Mouse (Mus musculus) WW6 (cell line): ENCODE results near the gene Ppm1e.
A peak's percentile ranks its signal among the peaks of the same experiment; 100 is the strongest.
"Not testable (repeated sequence)": the region's sequence is repeated elsewhere in the genome, so short reads cannot be mapped to it uniquely, and the experiment has no call there.

Source experiments
- DNase-seq: peaks from one replicate; pipeline ENCODE4 v3.0.0-alpha.2; 2013; ENCODE audit warnings: low read depth, low spot score

The Ppm1e gene

GRCm38 (mm10) chr11:87309329-87310074 is 49.3 kb downstream of the Ppm1e start:
- DNase-seq, result no peak

- no peak for DNase-seq
Measured at GRCm38 (mm10) chr11:87299066-87299465, 59.8 kb downstream of the Ppm1e start.

- no peak for DNase-seq
Measured at GRCm38 (mm10) chr11:87296467-87296866, 62.4 kb downstream of the Ppm1e start.

- no peak for DNase-seq
Measured at GRCm38 (mm10) chr11:87295636-87296035, 63.2 kb downstream of the Ppm1e start.

GRCm38 (mm10) chr11:87289313-87289712 is 69.5 kb downstream of the Ppm1e start:
- DNase-seq, result no peak

- DNase-seq, result no peak
Measured at GRCm38 (mm10) chr11:87286194-87286593, 72.6 kb downstream of the Ppm1e start.

GRCm38 (mm10) chr11:87281907-87282475 is 76.8 kb downstream of the Ppm1e start:
- no peak for DNase-seq

GRCm38 (mm10) chr11:87279461-87279860 is 79.4 kb downstream of the Ppm1e start:
- no peak for DNase-seq

- DNase-seq, result no peak
Measured at GRCm38 (mm10) chr11:87278807-87279206, 80.0 kb downstream of the Ppm1e start.

GRCm38 (mm10) chr11:87276240-87276985 is 82.4 kb downstream of the Ppm1e start:
- DNase-seq, result no peak

GRCm38 (mm10) chr11:87275420-87276048 is 83.3 kb downstream of the Ppm1e start:
- DNase-seq, result no peak

- DNase-seq, result no peak
Measured at GRCm38 (mm10) chr11:87272725-87273124, 86.1 kb downstream of the Ppm1e start.

- no peak for DNase-seq
Measured at GRCm38 (mm10) chr11:87271479-87271878, 87.3 kb downstream of the Ppm1e start.

- DNase-seq, result no peak
Measured at GRCm38 (mm10) chr11:87270958-87271357, 87.9 kb downstream of the Ppm1e start.

- DNase-seq, result no peak
Measured at GRCm38 (mm10) chr11:87270446-87270845, 88.4 kb downstream of the Ppm1e start.

- peak; percentile 16 for DNase-seq
Measured at GRCm38 (mm10) chr11:87268803-87269202, 90.0 kb downstream of the Ppm1e start.

- DNase-seq, result no peak
Measured at GRCm38 (mm10) chr11:87266246-87266645, 92.6 kb downstream of the Ppm1e start.

GRCm38 (mm10) chr11:87263946-87264345 is 94.9 kb downstream of the Ppm1e start:
- DNase-seq, result no peak

GRCm38 (mm10) chr11:87261705-87262104 is 97.1 kb downstream of the Ppm1e start:
- not testable (repeated sequence) for DNase-seq

GRCm38 (mm10) chr11:87259792-87260191 is 99.0 kb downstream of the Ppm1e start:
- no peak for DNase-seq

- DNase-seq, result no peak
Measured at GRCm38 (mm10) chr11:87257282-87257681, 101.5 kb downstream of the Ppm1e start.

- peak; percentile 47 for DNase-seq
Measured at GRCm38 (mm10) chr11:87254149-87254548, 104.7 kb downstream of the Ppm1e start.
